Mouse (Mus musculus) Patski (cell line): ENCODE data around the gene Cdk5r2. TPM values are rescaled to one million over a fixed set of nuclear protein-coding genes. Genes with fewer than 3 reads are reported as not detected.

Experiments used
- ATAC-seq: fragments of 100-300 bp; one replicate; pipeline ENCODE4 v1.8.0; 2021
- CTCF ChIA-PET: fragments of 350-600 bp; sonication (Branson Sonifier 250); formaldehyde crosslinking; loops from one replicate; lab custom pipeline; 2022; ENCODE audit warnings: inconsistent platforms; lab: Charles Lee
- POLR2A ChIA-PET: fragments of 350-600 bp; sonication (Branson Sonifier 250); formaldehyde crosslinking; loops from one replicate; lab custom pipeline; 2022; ENCODE audit warnings: antibody characterized with exemption, inconsistent platforms; lab: Charles Lee
- DNase-seq: peaks from one replicate; pipeline ENCODE4 v3.0.0-alpha.2; 2011; ENCODE audit warnings: low read depth, low spot score
- H3K27me3 ChIP-seq: fragments of 371-371 bp; one replicate; pipeline ENCODE4 v1.5.1; 2021
- CTCF ChIP-seq: fragments of 100-300 bp; IDR thresholded peaks from one replicate; pipeline ENCODE4 v1.5.1; 2021
- in situ Hi-C: fragments of 300-500 bp; cut with MboI; formaldehyde crosslinking; loops from 3 replicates; pipeline ENCODE4 v1.11.1; 2018; ENCODE audit warnings: low pct_unique_long_range_greater_than_20kb, mixed read lengths
- polyA plus RNA-seq: library from polyadenylated mRNA; unstranded; gene quantifications from one replicate; pipeline ENCODE4 v1.2.3, GENCODE M21; 2021

Cdk5r2 gene
- polyA plus RNA-seq, 1 experiment from 2014 or later, result not detected

DNA sequence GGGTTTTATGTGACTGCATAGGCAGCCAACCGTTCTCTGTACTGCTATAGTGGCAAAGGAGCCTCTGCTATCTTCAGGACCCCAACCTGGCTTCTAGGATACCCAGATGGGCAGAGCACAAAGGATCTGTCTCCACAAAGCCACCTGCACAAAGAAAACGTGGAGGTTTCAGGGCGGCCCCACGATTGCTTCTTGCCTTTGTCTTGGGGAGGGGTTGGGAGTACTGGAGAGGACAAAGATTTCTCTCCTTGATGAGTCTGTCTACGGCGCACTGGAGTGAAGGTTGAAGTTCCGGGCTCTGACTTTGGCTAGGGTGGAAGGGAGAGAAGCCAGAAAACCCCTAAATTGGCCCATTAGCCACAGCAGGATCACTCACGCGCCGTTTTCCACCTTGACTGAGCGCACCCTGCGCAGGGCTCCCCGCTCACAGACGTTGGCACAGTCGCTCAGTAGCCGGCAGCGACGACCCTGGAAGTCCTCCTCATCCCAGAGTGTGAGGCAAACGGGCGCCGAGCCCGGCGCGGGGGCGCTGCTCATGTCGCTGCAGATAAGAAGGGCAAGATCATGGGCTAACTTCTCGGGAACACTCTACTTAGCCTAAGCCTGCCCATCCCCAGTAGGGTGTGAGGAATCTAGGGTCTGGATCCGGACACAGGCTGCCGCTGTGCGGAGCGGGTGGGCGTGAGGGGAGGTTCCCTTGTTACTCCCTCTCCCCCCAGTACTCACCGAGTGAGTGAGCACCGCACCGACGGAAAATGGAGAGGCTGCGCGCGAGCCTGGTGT, 37.8 kb downstream of the Cdk5r2 start:
- ChIA-PET POLR2A (no interaction called here), CTCF (no interaction called here)
- in situ Hi-C loops, result no loop called here
- TF ChIP-seq CTCF, result no peak
- ATAC-seq (no peak), DNase-seq (no peak)
- H3K27me3 ChIP-seq, result peaks cover 52% of the 10 kb centered on the region

DNA sequence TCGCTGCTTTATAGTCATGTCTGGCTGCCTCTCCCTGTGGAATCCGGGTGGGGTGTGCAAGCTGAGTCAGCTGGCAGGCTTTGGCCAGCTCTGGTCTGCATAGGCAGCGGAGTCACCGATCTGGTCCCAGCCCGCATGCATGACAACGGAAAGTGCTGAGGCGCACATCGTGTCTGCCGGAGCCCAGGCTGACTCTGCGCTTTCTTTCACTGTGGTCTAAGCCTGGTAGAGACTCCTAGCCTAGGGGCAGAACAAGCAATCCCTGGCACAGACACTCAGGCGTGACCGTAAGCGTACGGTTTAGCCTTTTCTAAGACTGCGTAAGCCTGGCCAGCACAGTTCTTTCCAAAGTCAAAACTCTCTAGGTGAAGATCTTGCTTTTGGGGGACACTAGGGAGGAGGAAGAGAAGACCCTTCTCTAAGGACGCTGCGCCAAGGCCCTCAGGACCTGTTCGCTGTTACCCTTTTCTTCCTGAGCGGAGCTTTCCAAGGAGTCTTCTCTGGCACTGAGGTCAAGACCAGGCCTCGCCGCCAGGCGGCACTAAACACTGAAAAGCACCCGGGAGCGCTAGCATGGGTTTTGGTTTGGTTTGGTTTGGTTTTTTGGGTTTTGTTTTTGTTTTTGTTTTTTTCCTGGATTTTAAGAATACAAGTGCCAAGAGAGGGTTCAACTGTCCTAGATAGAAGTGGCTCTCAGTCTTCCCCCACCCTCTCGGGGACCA, 38.6 kb downstream of the Cdk5r2 start, which contains the start of gene Cryba2:
Gene Cryba2 (minus strand): TSS at position 10 of the 722 bp plus-strand sequence.
- ATAC-seq, result peak; percentile 36
- TF ChIP-seq CTCF, result no peak

DNA sequence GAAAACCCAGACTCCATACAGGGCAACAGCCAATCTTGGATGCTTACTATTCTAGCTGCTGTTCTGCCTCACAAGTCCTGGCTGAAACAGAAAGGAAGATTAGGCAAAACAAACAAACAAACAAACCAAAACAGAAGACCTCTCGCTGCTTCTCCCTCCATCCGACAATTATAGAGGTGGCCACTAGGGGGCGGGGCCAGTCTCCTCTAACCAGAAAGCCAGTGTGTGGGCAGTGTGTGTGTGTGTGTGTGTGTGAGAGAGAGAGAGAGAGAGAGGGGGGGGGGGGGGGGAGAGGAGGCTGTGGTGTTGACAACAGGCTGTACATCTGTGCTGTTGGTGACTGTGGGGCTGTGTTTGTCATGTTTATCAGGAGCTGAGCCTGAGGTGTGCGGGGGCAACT, 40.2 kb downstream of the Cdk5r2 start:
- ChIA-PET POLR2A (interaction anchor here (0.6 kb wide), 1 partner anchor 11 kb away, joined by 4 read pairs; no protein-coding TSS in a partner anchor), CTCF (interaction anchor here (0.6 to 1.4 kb wide), 9 partner anchors 13 to 156 kb away, joined by 3 to 5 read pairs (median 3); no protein-coding TSS in a partner anchor)
- ATAC-seq (no peak), DNase-seq (no peak)
- in situ Hi-C loops, result no loop called here
- H3K27me3 ChIP-seq, result peaks cover 57% of the 10 kb centered on the region
- no peak for TF ChIP-seq CTCF

More for the DNA sequence above, 38.6 kb downstream of the Cdk5r2 start, which contains the start of gene Cryba2:
- peaks cover 53% of the 10 kb centered on the region for H3K27me3 ChIP-seq
- in situ Hi-C loops, result no loop called here
- ChIA-PET POLR2A (interaction anchor here (0.5 kb wide), 1 partner anchor 11 kb away, joined by 3 read pairs; no protein-coding TSS in a partner anchor), CTCF (interaction anchor here (1.2 to 1.4 kb wide), 4 partner anchors 12 to 158 kb away, joined by 3 to 5 read pairs (median 4); no protein-coding TSS in a partner anchor)
- DNase-seq, result no peak

DNA sequence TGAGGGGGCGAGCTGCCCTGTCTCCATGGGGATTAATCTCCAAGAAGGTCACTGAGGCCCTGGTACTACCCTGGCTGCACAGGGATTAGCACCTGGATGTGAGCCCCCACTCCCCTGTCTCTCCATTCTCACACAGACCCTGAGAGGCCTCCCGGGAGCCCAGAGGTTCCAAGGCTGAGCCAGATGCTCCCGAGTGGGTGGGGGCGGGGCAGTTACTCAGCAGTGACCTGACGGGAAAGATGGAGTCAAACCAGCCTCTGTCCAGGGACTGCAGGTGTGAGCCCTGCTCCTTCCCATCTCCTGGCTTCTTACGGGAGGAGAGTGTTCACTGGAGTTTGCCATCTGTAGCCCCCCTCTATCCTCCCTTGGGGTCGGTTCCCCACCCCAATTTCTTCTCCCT, 43.2 kb downstream of the Cdk5r2 start:
- in situ Hi-C loops, result no loop called here
- POLR2A ChIA-PET, result no interaction called here
- CTCF ChIA-PET, result no interaction called here
- no peak for TF ChIP-seq CTCF
- DNase-seq, result no peak
- ATAC-seq, result no peak
- H3K27me3 ChIP-seq, result peaks cover 65% of the 10 kb centered on the region

DNA sequence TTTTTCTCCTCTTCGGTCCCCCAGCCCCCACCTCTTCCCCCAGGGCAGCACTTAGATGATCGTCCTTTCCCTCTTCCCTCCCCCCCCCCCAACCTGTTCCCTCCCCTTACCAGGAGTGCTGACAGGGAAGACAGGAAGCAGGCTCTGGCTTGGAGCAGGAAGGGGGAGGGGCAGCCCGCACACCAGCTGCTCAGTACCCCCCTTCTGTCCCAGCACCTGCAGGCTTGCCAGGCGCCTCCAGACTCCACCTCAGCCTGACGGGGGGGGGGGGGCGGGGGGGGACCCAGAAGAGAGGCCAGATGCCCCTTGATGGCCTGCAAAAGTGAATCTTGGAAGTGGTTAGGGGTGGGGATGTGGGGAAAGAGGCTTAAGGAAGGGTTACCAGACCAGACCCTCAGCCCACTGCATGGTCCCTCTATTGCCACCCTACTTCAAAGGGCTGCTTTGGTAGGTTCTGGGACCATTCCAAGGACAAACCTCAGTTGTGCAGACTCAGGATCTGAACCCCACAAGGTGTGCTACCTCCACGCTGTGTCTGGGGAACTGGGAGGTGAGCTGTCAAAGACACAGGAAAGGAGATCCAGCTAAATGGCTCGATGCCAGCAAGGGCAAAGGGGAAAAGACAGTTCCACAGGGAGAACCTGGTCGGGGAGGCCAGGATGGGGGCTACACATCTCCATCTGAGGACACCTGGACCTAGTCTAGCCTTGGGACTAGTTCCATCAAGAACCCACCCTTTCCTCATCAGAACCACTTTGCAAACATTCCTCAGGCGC, 44.1 kb downstream of the Cdk5r2 start:
- ChIA-PET POLR2A (no interaction called here), CTCF (interaction anchor here (0.7 kb wide), 1 partner anchor 79 kb away, joined by 3 read pairs; no protein-coding TSS in a partner anchor)
- peaks cover 68% of the 10 kb centered on the region for H3K27me3 ChIP-seq
- DNase-seq (no peak), ATAC-seq (no peak)
- in situ Hi-C loops, result no loop called here
- no peak for TF ChIP-seq CTCF

DNA sequence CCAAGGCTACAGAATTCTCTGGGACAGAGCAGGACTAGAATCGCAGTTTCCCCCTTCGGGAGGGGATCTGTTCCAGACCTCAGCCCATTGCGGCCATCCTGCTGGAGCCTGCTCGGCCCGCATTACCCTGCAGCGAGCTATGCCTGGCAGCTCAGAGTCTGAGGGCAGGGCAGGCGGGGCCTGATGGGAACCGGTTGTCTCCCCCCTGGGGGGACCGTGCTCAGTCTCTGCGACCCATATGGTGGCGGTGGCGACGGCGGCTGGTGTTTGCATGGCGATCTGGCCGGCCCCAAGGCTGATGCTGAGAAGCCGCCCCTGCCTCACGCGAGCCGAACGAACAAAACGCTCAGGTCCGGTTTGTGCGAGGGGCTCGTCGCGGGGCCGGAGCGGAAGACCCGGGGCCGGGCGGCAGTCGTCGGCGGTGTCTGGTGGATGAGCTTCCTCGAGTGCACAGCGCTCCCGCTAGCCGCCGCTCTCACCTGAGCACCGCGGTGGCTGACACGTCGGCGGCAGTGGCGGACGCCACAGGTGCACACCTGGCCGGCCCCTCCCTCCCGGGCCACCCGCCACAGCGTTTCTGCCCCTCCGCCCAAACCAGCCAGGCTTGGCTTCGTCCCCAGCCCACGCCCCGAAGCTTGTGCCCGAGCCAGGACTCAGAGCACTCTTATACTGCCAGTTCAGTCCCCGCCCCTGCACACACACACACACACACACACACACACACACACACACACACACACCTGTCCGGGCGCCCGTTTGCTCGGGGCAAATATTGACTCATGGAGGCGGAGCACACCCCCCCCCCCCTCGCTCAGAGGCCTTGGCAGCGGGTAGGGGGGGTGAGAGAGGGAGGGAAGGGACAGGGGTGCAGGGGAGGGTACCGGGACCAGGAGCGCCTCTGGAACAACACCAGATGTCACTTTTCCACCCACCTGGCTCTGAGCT, 45.9 kb downstream of the Cdk5r2 start:
- no peak for TF ChIP-seq CTCF
- peaks cover 77% of the 10 kb centered on the region for H3K27me3 ChIP-seq
- CTCF ChIA-PET, result interaction anchor here (1.2 kb wide), 2 partner anchors 14 to 31 kb away, joined by 3 to 5 read pairs; no protein-coding TSS in a partner anchor
- in situ Hi-C loops, result no loop called here
- POLR2A ChIA-PET, result no interaction called here
- no peak for DNase-seq
- ATAC-seq, result no peak

DNA sequence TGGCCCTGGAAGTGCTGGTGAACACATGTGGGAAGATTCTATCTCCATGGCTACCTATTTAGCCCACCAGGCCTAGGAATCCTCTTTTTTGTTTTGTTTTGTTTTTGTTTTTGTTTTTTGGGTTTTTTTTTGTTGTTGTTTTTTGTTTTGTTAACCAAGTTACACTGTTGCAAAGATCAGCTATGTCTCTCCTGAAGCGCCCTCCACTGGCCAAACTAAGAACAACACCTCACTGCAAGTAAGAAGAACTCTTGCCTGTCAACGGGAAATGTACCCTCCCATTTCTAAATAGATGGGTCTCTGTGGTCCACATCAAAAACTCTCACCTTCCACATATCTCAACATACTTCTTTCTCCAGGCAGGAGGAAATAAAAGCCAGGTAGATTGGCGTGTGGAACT, 47.0 kb downstream of the Cdk5r2 start:
- in situ Hi-C loops, result no loop called here
- no peak for TF ChIP-seq CTCF
- ATAC-seq (no peak), DNase-seq (no peak)
- POLR2A ChIA-PET, result no interaction called here
- peaks cover 80% of the 10 kb centered on the region for H3K27me3 ChIP-seq
- CTCF ChIA-PET, result interaction anchor here (1.2 kb wide), 2 partner anchors 13 to 32 kb away, joined by 3 to 5 read pairs; no protein-coding TSS in a partner anchor

DNA sequence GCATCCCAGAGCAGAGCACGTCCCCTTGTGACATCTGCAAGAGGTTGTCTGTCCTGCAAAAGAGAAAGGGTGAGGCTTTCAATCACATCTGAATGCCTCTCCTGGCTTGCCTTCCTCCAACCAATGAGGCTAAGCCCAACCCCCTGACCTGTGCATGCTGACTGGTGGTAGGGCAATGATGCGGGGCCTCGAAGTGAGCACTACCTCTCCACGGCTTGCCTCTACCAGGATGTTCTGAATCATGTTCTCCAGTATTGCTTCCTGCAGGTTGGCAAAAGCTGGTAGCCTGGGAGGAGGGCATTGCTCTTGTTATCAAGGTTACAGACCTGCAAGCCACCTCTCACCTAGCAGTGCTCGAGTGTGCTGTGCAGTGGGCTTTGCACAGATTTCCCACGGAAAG, 47.5 kb downstream of the Cdk5r2 start:
- TF ChIP-seq CTCF, result no peak
- POLR2A ChIA-PET, result no interaction called here
- CTCF ChIA-PET, result no interaction called here

More for the DNA sequence above, 47.5 kb downstream of the Cdk5r2 start:
- peaks cover 84% of the 10 kb centered on the region for H3K27me3 ChIP-seq
- ATAC-seq (no peak), DNase-seq (no peak)
- in situ Hi-C loops, result no loop called here

Other genes starting within 250 kb of the Cdk5r2 start
- 23.6 TPM for gene Ttll4, start 193.2 kb upstream of the Cdk5r2 start, polyA plus RNA-seq
- not detected for gene Cyp27a1, start 141.4 kb upstream of the Cdk5r2 start, polyA plus RNA-seq
- gene Prkag3, start 105.7 kb upstream of the Cdk5r2 start, polyA plus RNA-seq, result not detected
- not detected for gene Wnt6, start 83.0 kb upstream of the Cdk5r2 start, polyA plus RNA-seq
- not detected for gene Wnt10a, start 63.4 kb upstream of the Cdk5r2 start, polyA plus RNA-seq
- not detected for gene Fev, start 30.5 kb downstream of the Cdk5r2 start, polyA plus RNA-seq
- not detected for gene Cryba2, start 38.2 kb downstream of the Cdk5r2 start, polyA plus RNA-seq
- gene Cfap65, start 80.7 kb downstream of the Cdk5r2 start, polyA plus RNA-seq, result not detected
- 0.13 TPM for gene Ihh, start 96.7 kb downstream of the Cdk5r2 start, polyA plus RNA-seq